Mouse (Mus musculus) heart, embryonic 11.5 days (tissue): ENCODE data around the gene Ism2. TPM values are rescaled to one million over a fixed set of nuclear protein-coding genes. Genes with fewer than 3 reads are reported as not detected.

Experiments used
- ATAC-seq: fragments of 200-750 bp; cut with Nextera tagmentation; replicated peaks from 2 replicates; pipeline ENCODE4 v1.8.0; 2017; ENCODE audit warnings: moderate library complexity; ENCODE audit not compliant: insufficient number of reproducible peaks, low FRiP score, low TSS enrichment
- H3K27ac ChIP-seq: fragments of 300-500 bp; sonication (generic); 2 replicates; pipeline ENCODE4 v1.5.1; 2014; ENCODE audit warnings: mild to moderate bottlenecking, low read depth, low read length
- H3K27me3 ChIP-seq: fragments of 300-500 bp; sonication (generic); 2 replicates; pipeline ENCODE4 v1.6.1; 2014; ENCODE audit warnings: mild to moderate bottlenecking, low read length, mixed read lengths; ENCODE audit not compliant: control insufficient read depth, insufficient read depth
- H3K36me3 ChIP-seq: fragments of 300-500 bp; sonication (generic); 2 replicates; pipeline ENCODE4 v1.6.1; 2014; ENCODE audit warnings: mild to moderate bottlenecking, low read length, moderate library complexity, mixed read lengths; ENCODE audit not compliant: control insufficient read depth, insufficient read depth
- H3K4me1 ChIP-seq: fragments of 300-500 bp; sonication (generic); 2 replicates; pipeline ENCODE4 v1.6.1; 2014; ENCODE audit warnings: low read length; ENCODE audit not compliant: control insufficient read depth, insufficient read depth
- H3K4me2 ChIP-seq: fragments of 300-500 bp; sonication (generic); 2 replicates; pipeline ENCODE4 v1.6.1; 2014; ENCODE audit warnings: mild to moderate bottlenecking, moderate library complexity
- H3K4me3 ChIP-seq: fragments of 300-500 bp; sonication (generic); 2 replicates; pipeline ENCODE4 v1.5.1; 2014; ENCODE audit warnings: low read depth, low read length
- H3K9ac ChIP-seq: fragments of 300-500 bp; sonication (generic); 2 replicates; pipeline ENCODE4 v1.6.1; 2014; ENCODE audit warnings: mild to moderate bottlenecking, low read depth, low read length, moderate library complexity
- H3K9me3 ChIP-seq: fragments of 300-500 bp; sonication (generic); replicated peaks from 2 replicates; pipeline ENCODE4 v1.6.1; 2016; ENCODE audit warnings: low read length; ENCODE audit not compliant: control insufficient read depth
- WGBS: fragments of 180-500 bp; shearing (Covaris S2); extraction: QIAGEN DNeasy Blood & Tissue Kit; methylation state at CpG from one replicate; pipeline ENCODE4 v1.1.7; 2014; ENCODE audit not compliant: insufficient replicate concordance; 5-methylcytosine and 5-hydroxymethylcytosine counted together
- microRNA-seq: library from miRNA; unstranded; fragments of <30 nt; microRNA quantifications from one replicate; pipeline ENCODE4, GENCODE M21; 2016; ENCODE audit warnings: borderline number of aligned reads
- polyA plus RNA-seq: library from polyadenylated mRNA; unstranded; fragments of >200 nt; fragmentation: Nextera tagmentation; extraction: Ambion mirVana; gene quantifications from 2 replicates; pipeline ENCODE4 v1.2.1, GENCODE M21; 2014

Ism2 gene
- polyA plus RNA-seq, 1 experiment from 2014 or later, result 0.83 TPM

GRCm38 (mm10) chr12:87236882-87237483 is 62.5 kb downstream of the Ism2 start:
- Histone ChIP-seq H3K27ac (no peak overlapping the region), H3K9me3 (no peaks in the 10 kb centered on the region), H3K9ac (no peak overlapping the region), H3K4me2 (no peak overlapping the region), H3K4me3 (no peak overlapping the region), H3K36me3 (peaks cover 9% of the 10 kb centered on the region), H3K4me1 (no peaks in the 10 kb centered on the region), H3K27me3 (no peaks in the 10 kb centered on the region)
- WGBS, result 86% methylated on average over 5 of the region's 5 CpGs
- ATAC-seq, result no peak

GRCm38 (mm10) chr12:87230379-87230895 is 69.1 kb downstream of the Ism2 start:
- H3K4me2 ChIP-seq, result no peak overlapping the region

GRCm38 (mm10) chr12:87229633-87230032 is 69.9 kb downstream of the Ism2 start:
- Histone ChIP-seq H3K4me1 (no peaks in the 10 kb centered on the region), H3K4me3 (no peak overlapping the region), H3K36me3 (no peaks in the 10 kb centered on the region), H3K27ac (no peak overlapping the region), H3K27me3 (no peaks in the 10 kb centered on the region), H3K4me2 (no peak overlapping the region), H3K9ac (no peak overlapping the region), H3K9me3 (no peaks in the 10 kb centered on the region)
- ATAC-seq, result no peak
- 87% methylated on average over 2 of the region's 2 CpGs for WGBS

More at GRCm38 (mm10) chr12:87230379-87230895, 69.1 kb downstream of the Ism2 start:
- no peaks in the 10 kb centered on the region for H3K27me3 ChIP-seq
- no peak overlapping the region for H3K9ac ChIP-seq
- ATAC-seq, result no peak
- H3K27ac ChIP-seq, result no peak overlapping the region
- H3K4me3 ChIP-seq, result no peak overlapping the region
- no peaks in the 10 kb centered on the region for H3K9me3 ChIP-seq
- H3K36me3 ChIP-seq, result no peaks in the 10 kb centered on the region
- H3K4me1 ChIP-seq, result no peaks in the 10 kb centered on the region

Small RNA genes within 50 kb of the gene (microRNA-seq; reads per million reads assigned to microRNA genes)
- 0.27 reads per million for gene Gm47293

Other genes with a start within 250 kb of the Ism2 start
- 0.16 TPM in 1 of 2 replicates, not detected in the other for gene Ngb, start 197.2 kb downstream of the Ism2 start, polyA plus RNA-seq
- 49.0 and 52.7 TPM in 2 replicates for gene Gstz1, start 152.5 kb downstream of the Ism2 start, polyA plus RNA-seq
- 14.5 and 15.2 TPM in 2 replicates for gene Pomt2, start 151.7 kb downstream of the Ism2 start, polyA plus RNA-seq
- gene Samd15, start 100.0 kb downstream of the Ism2 start, polyA plus RNA-seq, result 2.0 and 3.2 TPM in 2 replicates
- 2.1 and 3.0 TPM in 2 replicates for gene Tmed8, start 99.3 kb downstream of the Ism2 start, polyA plus RNA-seq
- gene Noxred1, start 61.0 kb downstream of the Ism2 start, polyA plus RNA-seq, result 1.00 and 1.2 TPM in 2 replicates
- 34.8 and 36.9 TPM in 2 replicates for gene Vipas39, start 33.4 kb downstream of the Ism2 start, polyA plus RNA-seq
- 196 and 214 TPM in 2 replicates for gene Ahsa1, start 33.2 kb downstream of the Ism2 start, polyA plus RNA-seq
- gene Sptlc2, start 88.7 kb upstream of the Ism2 start, polyA plus RNA-seq, result 73.2 and 82.1 TPM in 2 replicates
- 256 and 291 TPM in 2 replicates for gene Slirp, start 144.2 kb upstream of the Ism2 start, polyA plus RNA-seq
- 39.6 and 52.6 TPM in 2 replicates for gene Alkbh1, start 144.3 kb upstream of the Ism2 start, polyA plus RNA-seq
- 95.7 and 95.9 TPM in 2 replicates for gene Snw1, start 172.6 kb upstream of the Ism2 start, polyA plus RNA-seq
- not detected in 2 replicates for gene Gm5788, start 195.0 kb upstream of the Ism2 start, polyA plus RNA-seq
- gene Gm8300, start 214.6 kb upstream of the Ism2 start, polyA plus RNA-seq, result not detected in 2 replicates